Mouse (Mus musculus): ENCODE measurements around the gene Selenof. TPM values are rescaled to one million over a fixed set of nuclear protein-coding genes. Genes with fewer than 3 reads are reported as not detected.

The Selenof gene
- total RNA-seq (2022), result 100 to 1,000 TPM; 210 to 244 (median 232) TPM

- peak; percentile 88 to 99 for DNase-seq (ENCODE audit: low spot score in 2 of 2)
Observed at GRCm38 (mm10) chr3:144570047-144570815, at the start of gene Selenof, which contains the start of gene Hs2st1. Gene Selenof (plus strand): TSS chr3:144570304. Gene Hs2st1 (minus strand): TSS chr3:144570181.

- DNase-seq (ENCODE audit: low spot score in 2 of 2), result no peak
Observed at GRCm38 (mm10) chr3:144527918-144528317, 42.2 kb upstream of the Selenof start.

- DNase-seq (ENCODE audit: low spot score in 2 of 2), result no peak
Observed at GRCm38 (mm10) chr3:144531023-144531422, 39.1 kb upstream of the Selenof start.

- DNase-seq (ENCODE audit: low spot score in 2 of 2), result no peak
Observed at GRCm38 (mm10) chr3:144535056-144535455, 35.0 kb upstream of the Selenof start.

GRCm38 (mm10) chr3:144537078-144537855 lies 32.8 kb upstream of the Selenof start:
- peak in 1 of 2 experiments; percentile 53 for DNase-seq (ENCODE audit: low spot score in 2 of 2)

GRCm38 (mm10) chr3:144539051-144539450 lies 31.1 kb upstream of the Selenof start:
- DNase-seq (ENCODE audit: low spot score in 2 of 2), result no peak

GRCm38 (mm10) chr3:144540805-144541204 lies 29.3 kb upstream of the Selenof start:
- DNase-seq (ENCODE audit: low spot score in 2 of 2), result no peak

- no peak for DNase-seq (ENCODE audit: low spot score in 2 of 2)
Observed at GRCm38 (mm10) chr3:144541906-144542438, 28.1 kb upstream of the Selenof start.

- no peak for DNase-seq (ENCODE audit: low spot score in 2 of 2)
Observed at GRCm38 (mm10) chr3:144545152-144545551, 25.0 kb upstream of the Selenof start.

GRCm38 (mm10) chr3:144545832-144546231 lies 24.3 kb upstream of the Selenof start:
- DNase-seq (ENCODE audit: low spot score in 2 of 2), result no peak

- no peak for DNase-seq (ENCODE audit: low spot score in 2 of 2)
Observed at GRCm38 (mm10) chr3:144546490-144546889, 23.6 kb upstream of the Selenof start.

GRCm38 (mm10) chr3:144548186-144548845 lies 21.8 kb upstream of the Selenof start:
- no peak for DNase-seq (ENCODE audit: low spot score in 2 of 2)

- no peak for DNase-seq (ENCODE audit: low spot score in 2 of 2)
Observed at GRCm38 (mm10) chr3:144550036-144550435, 20.1 kb upstream of the Selenof start.

- DNase-seq (ENCODE audit: low spot score in 2 of 2), result no peak
Observed at GRCm38 (mm10) chr3:144550659-144551058, 19.4 kb upstream of the Selenof start.

- no peak for DNase-seq (ENCODE audit: low spot score in 2 of 2)
Observed at GRCm38 (mm10) chr3:144551416-144551815, 18.7 kb upstream of the Selenof start.

- DNase-seq (ENCODE audit: low spot score in 2 of 2), result no peak
Observed at GRCm38 (mm10) chr3:144553942-144554341, 16.2 kb upstream of the Selenof start.

- DNase-seq (ENCODE audit: low spot score in 2 of 2), result no peak
Observed at GRCm38 (mm10) chr3:144554503-144554902, 15.6 kb upstream of the Selenof start.

- no peak for DNase-seq (ENCODE audit: low spot score in 2 of 2)
Observed at GRCm38 (mm10) chr3:144555144-144555543, 15.0 kb upstream of the Selenof start.

GRCm38 (mm10) chr3:144556625-144557324 lies 13.3 kb upstream of the Selenof start:
- DNase-seq (ENCODE audit: low spot score in 2 of 2), result no peak

- DNase-seq (ENCODE audit: low spot score in 2 of 2), result no peak
Observed at GRCm38 (mm10) chr3:144558274-144558673, 11.8 kb upstream of the Selenof start.
